Mouse (Mus musculus): ENCODE measurements at regions not wholly inside any gene's neighbourhood (a gene's known extent, or its start where the extent isn't known, plus 50 kb on each side); places are given as distances from the start of the nearest gene placed in this dataset.

GRCm38 (mm10) chr13:115361457-115361856 is 259.7 kb upstream of the Itga1 start:
- no peak for TF ChIP-seq MAFK (IDR thresholded peaks at IDR 0.05; ENCODE audit: insufficient replicate concordance, low read length)
- no peak for TF ChIP-seq ZKSCAN1 (IDR thresholded peaks at IDR 0.05; ENCODE audit: borderline replicate concordance, low read depth, low read length)
